Mouse (Mus musculus): ENCODE data around the gene Tmem150a.

DNA sequence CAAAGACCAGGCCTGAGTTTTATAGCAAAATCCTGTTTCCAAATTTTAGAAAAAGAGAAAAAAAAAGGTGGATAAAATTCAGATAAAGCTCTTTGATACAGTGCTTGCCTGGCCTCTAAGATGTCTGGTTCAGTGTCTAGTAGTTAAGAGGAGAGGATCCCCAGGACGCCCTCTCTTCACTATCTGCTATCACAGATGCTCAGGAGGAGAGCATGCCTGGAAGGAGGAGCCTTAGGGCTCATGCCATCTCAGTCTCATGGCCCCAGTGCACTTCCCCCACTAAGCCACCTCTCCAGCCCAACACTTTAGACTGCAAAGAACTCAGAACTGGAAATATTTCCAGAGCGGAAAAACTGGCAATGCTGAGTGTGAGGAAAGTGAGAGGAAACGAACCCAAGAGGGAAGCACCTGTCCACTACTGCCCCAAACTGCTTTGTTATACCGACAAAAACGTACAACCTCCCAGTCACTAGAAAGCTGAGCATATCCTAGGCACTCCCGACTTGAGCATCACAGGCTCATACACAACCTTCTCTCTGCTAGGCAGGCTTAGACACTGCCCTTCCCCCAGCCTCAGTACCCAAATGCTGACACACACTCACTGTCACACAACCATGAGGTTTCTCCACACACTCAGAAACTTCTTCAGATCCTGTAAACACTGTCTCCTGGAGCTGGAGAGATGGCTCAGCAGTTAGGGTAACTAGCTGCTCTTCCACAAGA lies 31.3 kb upstream of the Tmem150a start:
- no peak for TF ChIP-seq CTCF (IDR thresholded peaks at IDR 0.05; ENCODE audit: borderline replicate concordance, control insufficient read depth, extremely low read depth, insufficient read depth, low read length, poor library complexity)
- no peak for TF ChIP-seq POLR2A (IDR thresholded peaks at IDR 0.05; ENCODE audit: control insufficient read depth, extremely low read depth, insufficient read depth, low read length, poor library complexity)

All from thymus, adult 2 months (tissue).